Mouse (Mus musculus) spleen, postnatal 10 days (tissue): Measurements from ENCODE around the gene Fam184b.

Experiments used
- DNase-seq, 2 experiments: peaks; one replicate each; pipeline ENCODE4 v3.0.0; 2021 to 2022; ENCODE audit warnings: low spot score in 2 of 2

Gene Fam184b

DNA sequence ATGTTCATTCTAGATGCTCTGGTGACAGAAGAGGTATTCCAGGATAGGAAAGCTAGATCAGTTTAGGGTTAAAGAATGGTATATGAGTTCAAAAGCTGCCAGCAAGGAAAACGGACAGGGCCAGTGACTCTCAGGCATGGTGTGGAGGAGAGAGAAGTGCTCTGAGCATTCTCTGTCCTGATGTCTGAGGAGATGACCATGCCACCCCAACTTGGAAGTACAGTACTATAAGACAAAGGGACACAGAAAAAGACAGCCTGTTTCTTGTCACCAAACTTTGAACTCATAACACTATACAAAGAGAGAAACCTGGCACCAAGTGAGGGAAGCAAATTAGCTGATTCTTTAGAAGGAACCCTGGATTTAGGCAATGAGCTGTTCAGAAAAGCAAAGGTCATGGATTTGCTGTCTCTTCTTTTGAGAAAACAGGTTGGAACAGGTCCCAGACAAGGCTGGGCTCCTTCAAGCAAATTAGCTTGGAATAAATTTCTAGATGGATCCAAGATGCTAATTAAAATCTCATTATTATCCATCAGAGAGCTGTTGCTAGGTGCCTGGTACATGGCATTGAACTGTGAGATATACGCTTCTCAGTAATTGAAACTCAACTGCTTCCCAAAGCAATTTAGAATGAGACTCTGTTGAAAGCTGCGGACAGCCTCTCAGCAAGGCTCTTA is 43.9 kb downstream of the Fam184b start:
- DNase-seq = no peak

DNA sequence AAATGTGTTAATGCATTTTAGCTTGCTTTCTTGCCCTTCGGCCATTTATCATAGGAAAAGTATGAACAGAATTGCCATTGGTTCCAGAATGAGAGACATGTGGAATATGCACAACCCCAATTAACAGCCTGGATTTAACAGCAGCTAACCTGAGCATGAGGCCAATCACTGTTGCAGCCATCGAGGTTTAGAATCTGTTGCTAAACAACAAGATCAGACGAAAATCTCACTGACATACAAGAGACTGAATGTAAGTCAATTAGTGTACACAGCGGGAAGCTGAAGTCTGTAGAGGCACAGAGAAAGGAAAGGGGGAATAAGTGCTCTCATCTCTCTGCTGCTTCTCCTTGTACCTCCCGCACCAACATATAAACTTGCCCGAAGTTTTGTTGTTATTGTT is 46.1 kb downstream of the Fam184b start:
- no peak for DNase-seq

DNA sequence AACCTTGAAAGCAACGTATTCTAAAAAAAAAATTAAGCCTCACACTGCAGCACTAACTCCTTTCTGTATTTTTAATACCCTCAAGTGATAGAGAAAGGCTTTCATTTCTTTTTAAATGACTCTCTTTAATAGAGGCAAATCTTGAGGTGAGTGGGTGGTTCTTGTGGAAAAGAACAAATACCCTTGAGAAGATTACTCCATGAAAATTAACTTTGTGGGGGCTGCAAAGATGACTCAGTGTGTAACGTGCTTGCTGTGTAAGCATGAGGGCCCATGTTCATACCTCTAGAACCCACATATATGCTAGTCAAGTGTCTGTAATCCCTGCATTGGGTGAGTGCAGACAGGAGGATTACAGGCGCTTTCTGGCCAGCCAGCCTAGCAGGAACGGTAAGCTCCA is 49.3 kb downstream of the Fam184b start:
- DNase-seq = no peak

- DNase-seq = no peak
Observed at GRCm38 (mm10) chr5:45584601-45585000, 54.8 kb downstream of the Fam184b start.

GRCm38 (mm10) chr5:45580279-45580678 is 59.1 kb downstream of the Fam184b start:
- DNase-seq = no peak

GRCm38 (mm10) chr5:45577376-45577775 is 62.0 kb downstream of the Fam184b start:
- no peak for DNase-seq

DNA sequence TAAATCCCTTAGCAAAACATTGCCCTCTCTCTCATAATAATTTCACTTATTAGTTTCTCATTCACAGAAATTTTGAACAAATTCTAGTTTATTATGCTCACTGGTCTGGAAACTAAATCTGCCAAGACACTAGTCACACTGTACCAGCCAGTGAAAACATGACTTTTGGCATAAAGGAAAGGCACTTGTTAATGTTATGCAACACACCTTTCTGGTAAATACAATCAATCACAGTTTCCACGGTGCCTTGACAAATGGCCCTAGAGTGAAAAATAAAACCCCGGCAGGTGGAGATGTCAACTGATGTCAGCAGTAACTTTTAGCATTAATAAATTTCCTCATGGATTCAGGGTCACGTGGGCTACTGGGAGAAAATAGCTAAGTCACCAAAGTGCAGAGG is 62.7 kb downstream of the Fam184b start:
- no peak for DNase-seq

DNA sequence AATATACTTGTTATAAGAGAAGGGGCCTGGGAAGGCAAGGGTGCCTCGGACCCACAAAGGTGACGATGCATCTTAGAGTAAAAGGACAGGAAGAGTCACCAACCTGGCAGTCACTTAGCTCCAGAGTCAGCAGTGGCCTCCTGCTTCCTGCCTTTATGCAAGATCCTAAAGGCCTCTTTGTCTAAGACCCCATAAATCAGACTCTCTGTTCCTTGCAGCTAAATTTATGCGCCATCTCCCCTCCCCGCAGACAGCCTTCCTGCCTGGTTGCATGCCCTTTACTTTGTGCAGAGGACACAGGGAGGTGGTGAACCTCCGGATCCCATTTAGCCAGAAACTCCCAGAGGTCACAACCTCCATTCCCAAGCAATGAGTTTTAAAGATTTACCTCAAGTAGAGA is 66.6 kb downstream of the Fam184b start:
- no peak for DNase-seq

GRCm38 (mm10) chr5:45565829-45566228 is 73.6 kb downstream of the Fam184b start:
- DNase-seq = no peak

GRCm38 (mm10) chr5:45564054-45564453 is 75.4 kb downstream of the Fam184b start:
- DNase-seq = no peak

- no peak for DNase-seq
Observed at GRCm38 (mm10) chr5:45549586-45549985, 89.8 kb downstream of the Fam184b start.

GRCm38 (mm10) chr5:45543374-45543773 is 96.0 kb downstream of the Fam184b start:
- no peak for DNase-seq

- no peak for DNase-seq
Observed at GRCm38 (mm10) chr5:45539502-45539901, 99.9 kb downstream of the Fam184b start.

DNA sequence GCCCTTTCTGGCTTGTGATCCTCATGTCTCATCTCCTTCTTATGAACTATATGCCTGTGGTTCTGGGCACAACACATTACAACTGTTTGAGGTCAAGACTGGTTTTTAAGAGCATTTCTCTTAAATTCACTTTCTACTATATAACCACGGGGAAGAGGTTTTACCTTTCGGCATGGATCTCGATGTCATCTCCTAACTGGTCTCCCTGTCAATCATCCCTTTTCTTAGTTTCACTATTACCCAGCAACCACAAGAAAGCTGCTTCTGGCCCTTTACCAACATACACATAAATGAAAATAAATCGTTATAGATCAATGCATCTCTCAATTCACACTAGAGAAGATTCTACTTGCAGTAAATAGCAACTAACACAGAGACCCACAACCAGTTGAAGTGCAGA is 104.2 kb downstream of the Fam184b start:
- no peak for DNase-seq

GRCm38 (mm10) chr5:45534319-45535098 is 104.9 kb downstream of the Fam184b start:
- DNase-seq = peak; percentile 24 to 74

GRCm38 (mm10) chr5:45529696-45530095 is 109.7 kb downstream of the Fam184b start:
- DNase-seq = peak in 1 of 2 experiments; percentile 37

DNA sequence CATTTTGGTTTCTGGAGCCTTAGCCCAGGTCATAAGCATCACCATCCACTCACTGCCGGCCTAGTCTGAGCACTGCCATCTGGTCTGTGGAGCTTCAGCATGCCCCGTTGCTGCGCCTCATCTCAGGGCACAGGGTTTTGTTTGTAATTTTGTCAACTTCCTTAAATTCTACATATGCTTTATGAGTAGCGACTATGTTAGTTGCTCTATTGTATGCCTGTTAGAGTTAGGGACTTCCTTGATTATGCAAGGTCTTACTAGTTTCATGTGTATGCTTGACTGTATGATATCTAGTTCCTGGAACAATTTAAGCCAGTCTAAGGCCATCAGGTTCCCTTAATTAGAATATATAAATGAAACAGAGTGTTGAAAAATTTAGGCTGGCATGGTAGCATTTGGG is 113.1 kb downstream of the Fam184b start:
- no peak for DNase-seq

- DNase-seq = no peak
Observed at GRCm38 (mm10) chr5:45525101-45525500, 114.3 kb downstream of the Fam184b start.

- no peak for DNase-seq
Observed at GRCm38 (mm10) chr5:45521601-45522000, 117.8 kb downstream of the Fam184b start.

GRCm38 (mm10) chr5:45520809-45521110 is 118.7 kb downstream of the Fam184b start:
- no peak for DNase-seq

DNA sequence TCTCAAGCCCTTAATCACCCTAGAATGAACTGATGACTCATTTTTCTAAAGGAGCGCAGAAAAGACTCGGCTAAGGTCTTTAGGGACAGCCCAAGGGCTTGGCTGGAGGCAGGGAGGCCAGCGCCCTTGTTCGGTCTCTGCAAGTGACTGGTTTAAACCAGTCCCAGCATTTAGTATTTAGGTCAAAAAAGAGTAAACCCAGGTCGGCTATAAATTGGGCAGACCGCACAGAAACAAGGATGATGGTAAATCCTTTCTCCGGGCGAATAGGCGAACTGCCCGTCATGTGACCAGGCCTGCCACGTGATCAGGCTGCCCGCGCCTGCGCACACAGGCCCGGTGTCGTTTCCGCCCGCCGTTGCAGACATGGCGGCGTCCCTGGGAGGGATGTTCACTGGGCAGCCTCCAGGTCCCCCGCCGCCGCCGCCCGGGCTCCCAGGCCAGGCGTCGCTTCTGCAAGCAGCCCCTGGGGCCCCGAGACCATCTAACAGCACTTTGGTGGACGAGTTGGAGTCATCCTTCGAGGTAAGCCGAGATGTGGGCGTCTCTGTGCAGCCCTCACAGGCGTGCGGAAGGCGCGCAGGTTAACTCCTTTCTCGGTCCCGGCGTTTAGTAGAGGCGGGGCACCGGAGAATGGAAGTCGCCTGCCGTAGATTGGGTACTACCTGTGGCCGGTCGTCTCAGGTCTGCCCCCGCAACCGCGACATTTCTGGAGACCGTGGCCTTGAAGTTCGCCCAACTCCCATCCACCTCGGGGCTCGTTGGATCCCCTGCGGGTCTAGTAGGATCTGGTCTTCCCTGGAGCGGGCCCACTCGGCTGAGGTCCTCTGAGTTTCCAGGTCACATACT is 119.2 kb downstream of the Fam184b start, which contains the start of gene Med28:
Med28 (plus strand) TSS at position 270 of the 849 bp plus-strand sequence.
- DNase-seq = peak; percentile 91 to 94

DNA sequence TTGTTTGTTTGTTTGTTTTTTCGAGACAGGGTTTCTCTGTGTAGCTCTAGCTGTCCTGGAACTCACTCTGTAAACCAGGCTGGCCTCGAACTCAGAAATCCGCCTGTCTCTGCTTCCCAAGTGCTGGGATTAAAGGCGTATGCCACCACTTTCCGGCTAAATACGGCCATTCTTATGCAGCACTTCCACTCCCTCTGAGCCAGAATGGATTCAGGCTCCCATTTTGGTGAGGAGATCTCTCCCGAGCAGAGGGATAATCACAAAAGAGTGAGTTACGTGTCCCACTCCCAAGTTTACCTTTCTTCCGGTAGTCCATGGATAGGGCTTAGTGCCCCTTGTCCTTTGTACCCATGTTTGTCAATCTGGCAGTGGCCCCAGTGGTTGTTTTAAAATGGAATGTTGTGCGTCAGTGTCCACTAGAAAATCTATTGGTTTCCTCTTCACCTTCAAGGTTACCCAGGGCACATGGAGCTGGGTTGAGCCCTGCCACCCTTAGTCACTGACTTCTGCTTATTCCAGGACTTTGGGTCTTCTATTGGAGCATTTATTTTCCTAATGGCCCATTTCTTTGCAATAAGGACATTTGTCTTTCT is 124.2 kb downstream of the Fam184b start:
- no peak for DNase-seq
